Mouse (Mus musculus): ENCODE data around the gene Tmem260.

Gene Tmem260

DNA sequence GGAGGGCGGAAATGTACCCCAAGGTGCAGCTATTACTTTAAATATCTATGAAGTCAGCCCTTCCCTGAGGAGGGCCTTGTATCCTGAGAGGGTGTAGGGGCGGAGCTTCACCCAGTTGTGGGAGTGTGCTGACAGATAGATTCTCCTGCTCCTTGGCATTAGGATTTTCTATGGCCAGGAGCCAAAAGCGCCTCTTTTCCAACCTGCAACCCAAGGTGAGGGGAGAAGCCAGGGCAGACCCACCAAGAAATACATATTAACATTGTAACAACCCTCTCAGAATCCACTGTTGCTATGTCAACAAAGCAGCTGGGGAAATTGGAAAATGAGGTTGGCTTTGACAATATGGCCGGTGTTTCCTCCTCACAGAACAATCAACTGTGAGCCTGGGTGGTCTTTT lies 107.3 kb downstream of the Tmem260 start:
- DNase-seq (ENCODE audit: low spot score), result no peak

DNA sequence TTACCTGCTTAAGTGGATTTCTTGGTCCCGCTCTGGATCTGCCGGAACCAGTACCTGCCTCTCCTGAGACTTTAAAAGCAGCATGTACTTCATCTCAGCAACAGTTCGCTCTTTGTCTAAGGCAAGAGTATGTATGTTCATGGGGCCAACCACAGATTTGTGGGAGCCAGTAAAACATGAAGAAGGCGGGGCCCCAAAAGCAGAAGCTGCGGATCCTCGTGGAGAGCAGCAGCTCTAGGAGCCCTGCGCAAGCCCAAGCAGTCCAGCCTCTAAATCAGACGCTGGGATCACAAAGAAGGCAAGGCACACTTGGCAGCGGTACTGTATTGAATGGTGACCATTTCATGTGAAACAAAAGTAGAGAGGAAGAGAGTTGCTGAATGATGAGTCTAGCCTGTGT lies 107.8 kb downstream of the Tmem260 start:
- no peak for DNase-seq (ENCODE audit: low spot score)

DNA sequence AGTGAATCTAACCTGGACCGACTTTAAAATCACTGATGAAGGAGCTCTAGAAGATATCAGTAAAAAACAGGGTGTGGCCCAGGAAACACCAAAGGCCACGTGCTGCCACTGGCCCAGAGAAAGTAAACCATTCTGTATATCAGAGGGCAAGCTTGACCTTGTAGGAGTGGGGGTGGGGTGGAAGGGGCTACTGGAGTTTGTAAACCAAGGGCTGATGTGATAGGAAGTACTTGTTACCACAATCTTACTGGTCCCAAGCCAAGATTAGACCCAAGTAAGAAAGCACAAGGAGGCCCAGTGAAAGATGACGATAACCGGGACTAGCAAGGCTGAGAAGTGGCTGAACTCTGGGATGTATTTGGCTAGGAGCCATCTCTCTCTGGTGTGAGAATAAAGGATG lies 113.1 kb downstream of the Tmem260 start:
- no peak for DNase-seq (ENCODE audit: low spot score)

DNA sequence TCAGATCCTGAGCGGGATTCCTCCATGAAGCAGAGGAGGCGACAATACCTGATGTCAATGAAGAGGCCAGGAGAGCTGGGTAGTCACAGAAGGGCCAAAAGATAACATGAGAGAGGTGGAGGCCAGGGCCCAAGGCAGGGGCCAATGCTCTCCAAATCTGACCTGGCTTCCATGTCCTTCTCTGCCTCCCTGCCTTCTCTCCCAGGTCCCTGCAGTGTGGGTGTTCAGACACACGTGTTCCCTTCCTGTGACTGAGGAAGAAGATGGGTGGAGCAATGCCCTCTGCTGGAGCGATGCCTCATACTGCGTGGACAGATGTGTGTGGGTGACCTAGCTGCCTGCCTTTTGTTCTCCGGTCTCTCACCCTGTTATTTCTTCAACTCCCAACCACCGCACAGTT lies 113.8 kb downstream of the Tmem260 start:
- DNase-seq (ENCODE audit: low spot score), result no peak

DNA sequence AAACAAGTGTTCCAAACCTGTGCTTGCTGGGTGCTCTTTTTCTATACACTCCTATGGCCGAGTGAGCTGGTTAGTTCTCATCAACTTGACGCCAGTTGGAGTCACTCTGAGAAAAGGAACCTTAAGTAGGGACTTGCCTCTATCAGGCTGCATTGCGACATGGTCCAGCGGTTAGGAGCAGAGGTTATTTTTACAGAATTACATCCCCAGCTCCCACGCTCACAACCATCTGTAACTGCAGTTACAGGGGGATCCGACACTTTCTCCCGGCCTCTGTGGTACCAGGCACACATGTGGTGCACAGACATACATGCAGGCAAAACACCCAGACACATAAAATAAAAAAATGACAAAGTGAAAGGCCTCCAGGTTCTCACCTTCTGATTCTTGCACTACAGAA lies 120.7 kb downstream of the Tmem260 start:
- DNase-seq (ENCODE audit: low spot score), result no peak

Data from yolk sac, embryonic 10.5 days (tissue).